Mouse (Mus musculus) forelimb bud, embryonic 11.5 days (tissue): ENCODE measurements around the gene Prom1.
"Not testable (repeated sequence)": the region's sequence is repeated elsewhere in the genome, so short reads cannot be mapped to it uniquely, and the experiment has no call there.

Source experiments
- DNase-seq: peaks from one replicate; pipeline ENCODE4 v3.0.0-alpha.2; 2012; ENCODE audit warnings: low read depth, low spot score

Prom1 gene

GRCm38 (mm10) chr5:44101231-44102110 is at the start of gene Prom1:
Prom1 (minus strand) TSS chr5:44102032.
- peak; percentile 75 for DNase-seq

- no peak for DNase-seq
Observed at GRCm38 (mm10) chr5:44147732-44148131, 45.9 kb upstream of the Prom1 start.

GRCm38 (mm10) chr5:44146437-44147332 is 44.9 kb upstream of the Prom1 start:
- no peak for DNase-seq

- DNase-seq, result no peak
Observed at GRCm38 (mm10) chr5:44143467-44144235, 41.8 kb upstream of the Prom1 start.

- no peak for DNase-seq
Observed at GRCm38 (mm10) chr5:44127487-44127886, 25.7 kb upstream of the Prom1 start.

- not testable (repeated sequence) for DNase-seq
Observed at GRCm38 (mm10) chr5:44126574-44126973, 24.7 kb upstream of the Prom1 start.

GRCm38 (mm10) chr5:44121390-44121789 is 19.6 kb upstream of the Prom1 start:
- DNase-seq, result no peak

- DNase-seq, result no peak
Observed at GRCm38 (mm10) chr5:44113138-44113537, 11.3 kb upstream of the Prom1 start.

- DNase-seq, result no peak
Observed at GRCm38 (mm10) chr5:44109121-44109520, 7.3 kb upstream of the Prom1 start.

- DNase-seq, result no peak
Observed at GRCm38 (mm10) chr5:44108125-44108524, 6.3 kb upstream of the Prom1 start.

- DNase-seq, result no peak
Observed at GRCm38 (mm10) chr5:44105192-44105591, 3.4 kb upstream of the Prom1 start.

- no peak for DNase-seq
Observed at GRCm38 (mm10) chr5:44104686-44105085, 2.9 kb upstream of the Prom1 start.

- DNase-seq, result no peak
Observed at GRCm38 (mm10) chr5:44104120-44104519, 2.3 kb upstream of the Prom1 start.

GRCm38 (mm10) chr5:44103121-44103520 is 1.3 kb upstream of the Prom1 start:
- DNase-seq, result no peak

- DNase-seq, result peak; percentile 76
Observed at GRCm38 (mm10) chr5:44100544-44101230, 1.1 kb downstream of the Prom1 start.

- no peak for DNase-seq
Observed at GRCm38 (mm10) chr5:44100187-44100543, 1.7 kb downstream of the Prom1 start.

- DNase-seq, result no peak
Observed at GRCm38 (mm10) chr5:44096996-44097395, 4.8 kb downstream of the Prom1 start.

GRCm38 (mm10) chr5:44096106-44096505 is 5.7 kb downstream of the Prom1 start:
- no peak for DNase-seq

- no peak for DNase-seq
Observed at GRCm38 (mm10) chr5:44095697-44096096, 6.1 kb downstream of the Prom1 start.

GRCm38 (mm10) chr5:44087034-44087433 is 14.8 kb downstream of the Prom1 start:
- DNase-seq, result no peak

- no peak for DNase-seq
Observed at GRCm38 (mm10) chr5:44085871-44086270, 16.0 kb downstream of the Prom1 start.
